Mouse (Mus musculus): ENCODE data around the gene Pakap. TPM values are rescaled to one million over a fixed set of nuclear protein-coding genes. Genes with fewer than 3 reads are reported as not detected.

The Pakap gene
- polyA plus RNA-seq, 1 experiment from 2014 or later = 12.6 TPM

DNA sequence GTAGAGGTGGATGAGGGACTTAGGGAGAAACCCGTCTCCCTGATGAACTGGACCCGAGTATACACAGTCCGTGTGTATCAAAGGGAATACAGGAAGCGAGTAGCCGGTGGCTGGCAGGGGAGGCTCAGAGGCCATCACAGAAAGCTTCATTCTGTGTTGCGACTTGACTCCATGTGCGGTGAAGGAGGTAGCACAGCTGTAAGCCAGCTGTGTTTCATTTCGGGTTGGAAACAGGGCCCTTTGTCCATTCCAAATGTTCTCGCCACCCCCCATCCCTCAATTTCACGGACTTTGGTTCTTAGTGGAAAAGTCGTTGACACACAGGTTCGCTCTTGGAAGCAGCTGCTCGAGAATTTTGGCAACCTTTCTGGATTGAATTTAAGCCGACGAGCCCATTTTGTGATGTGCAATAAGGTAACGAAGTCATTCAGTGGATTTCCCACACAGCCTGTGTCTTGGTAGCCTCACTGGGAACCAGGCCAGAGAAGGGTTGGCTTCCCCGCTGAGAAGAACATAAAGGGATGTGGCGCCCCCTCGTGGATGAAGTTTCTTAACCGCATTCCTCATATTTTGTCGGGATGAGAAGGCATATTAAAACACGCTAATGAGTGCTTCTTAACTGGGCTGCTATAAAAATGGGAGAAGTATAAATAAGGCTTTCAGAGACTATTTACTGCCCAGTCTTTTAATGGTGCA is 39.4 kb downstream of the Pakap start:
- H3K4me2 ChIP-seq (replicated peaks) = peak overlapping the region; percentile 37
- H3K4me3 ChIP-seq (replicated peaks; ENCODE audit: low read length) = no peak overlapping the region
- H3K9ac ChIP-seq = no peak overlapping the region
- H3K4me1 ChIP-seq (replicated peaks; ENCODE audit: control insufficient read depth, insufficient read depth, low read length) = peaks cover 4% of the 10 kb centered on the region; the same call in 1 of the 2 replicates
- H3K36me3 ChIP-seq (replicated peaks; ENCODE audit: control insufficient read depth, insufficient read depth) = no peaks in the 10 kb centered on the region
- H3K27ac ChIP-seq = no peak overlapping the region; the same call in 1 of the 2 replicates
- WGBS = 40% methylated on average over 22 of the region's 22 CpGs
- no peaks in the 10 kb centered on the region for H3K9me3 ChIP-seq (ENCODE audit: control insufficient read depth, low read length)
- DNase-seq (ENCODE audit: low spot score) (peak; percentile 96), ATAC-seq (ENCODE audit: low FRiP score) (peak; percentile 74; the same call in 1 of the 2 replicates)
- H3K27me3 ChIP-seq (ENCODE audit: control insufficient read depth, insufficient read depth, low read length) = 0 out of 2 replicates have a peak, but pooled peaks cover 2% of the 10 kb centered on the region

DNA sequence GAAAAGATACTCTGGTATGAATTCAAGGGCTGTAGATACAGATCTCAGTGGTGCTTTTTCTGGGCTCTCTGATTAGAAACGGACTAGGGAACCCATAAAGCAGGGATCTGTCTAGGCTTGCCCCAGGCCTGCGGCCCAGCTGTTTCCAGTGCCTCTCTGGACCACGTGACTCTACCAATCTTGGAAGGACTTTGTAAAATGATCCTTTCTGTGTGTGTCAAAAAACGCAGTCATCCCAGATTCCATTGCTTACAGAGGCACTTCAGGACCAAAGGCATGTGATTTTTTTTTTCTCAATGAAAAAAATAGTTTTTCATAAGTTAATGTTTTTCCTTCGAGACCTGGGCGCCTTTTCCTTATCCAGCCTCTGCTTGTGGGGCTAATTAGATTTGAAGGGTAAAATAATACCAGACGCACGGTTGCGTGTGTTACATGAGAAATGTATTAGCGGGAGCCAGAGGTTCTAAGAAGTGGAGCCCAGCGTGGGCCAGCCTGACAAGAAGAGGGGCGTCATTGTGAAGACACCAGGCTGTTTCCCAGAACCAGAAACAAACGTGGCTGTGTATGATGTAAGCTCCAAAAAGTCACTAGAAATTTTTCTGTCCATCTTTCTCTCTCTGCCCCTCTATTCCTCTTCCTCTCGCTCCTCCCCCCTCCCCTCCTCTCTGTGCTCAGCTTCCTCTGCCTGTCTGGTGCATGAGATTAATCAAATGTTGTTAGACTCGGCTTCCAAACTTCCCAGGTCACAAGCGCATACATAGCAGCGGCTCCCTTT is 43.5 kb downstream of the Pakap start:
- peaks cover 4% of the 10 kb centered on the region; the same call in 1 of the 2 replicates for H3K4me1 ChIP-seq (replicated peaks; ENCODE audit: control insufficient read depth, insufficient read depth, low read length)
- H3K27ac ChIP-seq = no peak overlapping the region
- 49% methylated on average over 17 of the region's 17 CpGs for WGBS
- ATAC-seq (ENCODE audit: low FRiP score) (0 out of 2 replicates have a peak, but pooled peaks have one; percentile 9), DNase-seq (ENCODE audit: low spot score) (no peak)
- H3K9me3 ChIP-seq (ENCODE audit: control insufficient read depth, low read length) = no peaks in the 10 kb centered on the region
- no peaks in the 10 kb centered on the region for H3K27me3 ChIP-seq (ENCODE audit: control insufficient read depth, insufficient read depth, low read length)
- H3K9ac ChIP-seq = no peak overlapping the region
- no peaks in the 10 kb centered on the region for H3K36me3 ChIP-seq (replicated peaks; ENCODE audit: control insufficient read depth, insufficient read depth)
- H3K4me3 ChIP-seq (replicated peaks; ENCODE audit: low read length) = no peak overlapping the region
- no peak overlapping the region for H3K4me2 ChIP-seq (replicated peaks)

DNA sequence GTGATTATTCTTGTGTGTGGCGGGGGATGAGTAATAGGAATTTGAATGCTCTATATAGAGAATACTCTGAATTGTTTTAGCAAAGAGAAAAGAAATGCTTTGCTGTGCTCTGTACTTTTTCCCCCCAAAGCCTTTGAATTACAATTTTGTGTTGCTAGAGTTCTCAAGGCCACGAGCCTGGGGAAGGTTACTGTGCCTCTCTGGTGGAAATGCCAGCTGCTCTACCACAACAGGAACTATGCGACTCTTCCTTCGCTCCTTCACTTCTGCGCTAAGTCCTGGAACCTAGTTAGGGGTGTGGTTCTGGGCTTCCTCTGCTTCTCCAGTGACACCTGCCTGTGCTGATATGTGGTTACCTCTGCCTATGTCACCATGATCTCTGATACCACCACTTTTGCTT is 44.7 kb downstream of the Pakap start:
- WGBS = 88% methylated on average over 5 of the region's 5 CpGs
- no peaks in the 10 kb centered on the region for H3K9me3 ChIP-seq (ENCODE audit: control insufficient read depth, low read length)
- DNase-seq (ENCODE audit: low spot score) = no peak
- H3K36me3 ChIP-seq (replicated peaks; ENCODE audit: control insufficient read depth, insufficient read depth) = no peaks in the 10 kb centered on the region
- 0 out of 2 replicates have a peak, but pooled peaks cover 4% of the 10 kb centered on the region for H3K4me1 ChIP-seq (replicated peaks; ENCODE audit: control insufficient read depth, insufficient read depth, low read length)
- no peaks in the 10 kb centered on the region for H3K27me3 ChIP-seq (ENCODE audit: control insufficient read depth, insufficient read depth, low read length)
- no peak overlapping the region for H3K4me3 ChIP-seq (replicated peaks; ENCODE audit: low read length)
- no peak for ATAC-seq (ENCODE audit: low FRiP score)
- no peak overlapping the region for H3K4me2 ChIP-seq (replicated peaks)
- H3K9ac ChIP-seq = no peak overlapping the region
- no peak overlapping the region for H3K27ac ChIP-seq

DNA sequence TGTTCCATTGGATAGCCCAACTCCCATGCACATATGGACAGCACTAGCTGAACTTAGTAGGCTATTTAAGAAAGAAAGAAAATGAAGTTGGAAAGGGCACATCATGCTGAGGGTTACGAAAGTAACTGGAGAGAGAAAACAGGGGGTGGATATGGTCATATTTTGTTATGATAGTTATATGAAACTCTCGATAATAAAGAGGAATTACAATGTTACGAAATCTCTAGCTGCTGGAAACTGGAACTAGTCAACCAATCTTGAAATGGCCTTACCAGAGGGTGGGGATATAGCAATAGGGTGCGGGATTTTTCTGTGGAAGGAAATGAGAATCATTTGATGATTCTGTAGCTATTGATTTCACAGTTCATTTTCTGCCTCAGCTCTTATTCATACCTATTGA is 46.7 kb downstream of the Pakap start:
- Histone ChIP-seq H3K36me3 (replicated peaks; ENCODE audit: control insufficient read depth, insufficient read depth) (no peaks in the 10 kb centered on the region), H3K9me3 (ENCODE audit: control insufficient read depth, low read length) (no peaks in the 10 kb centered on the region), H3K27ac (no peak overlapping the region), H3K4me2 (replicated peaks) (no peak overlapping the region), H3K9ac (no peak overlapping the region), H3K4me1 (replicated peaks; ENCODE audit: control insufficient read depth, insufficient read depth, low read length) (0 out of 2 replicates have a peak, but pooled peaks cover 4% of the 10 kb centered on the region), H3K4me3 (replicated peaks; ENCODE audit: low read length) (no peak overlapping the region), H3K27me3 (ENCODE audit: control insufficient read depth, insufficient read depth, low read length) (no peaks in the 10 kb centered on the region)
- WGBS = 91% methylated on average over 4 of the region's 4 CpGs
- ATAC-seq (ENCODE audit: low FRiP score) (no peak), DNase-seq (ENCODE audit: low spot score) (no peak)

DNA sequence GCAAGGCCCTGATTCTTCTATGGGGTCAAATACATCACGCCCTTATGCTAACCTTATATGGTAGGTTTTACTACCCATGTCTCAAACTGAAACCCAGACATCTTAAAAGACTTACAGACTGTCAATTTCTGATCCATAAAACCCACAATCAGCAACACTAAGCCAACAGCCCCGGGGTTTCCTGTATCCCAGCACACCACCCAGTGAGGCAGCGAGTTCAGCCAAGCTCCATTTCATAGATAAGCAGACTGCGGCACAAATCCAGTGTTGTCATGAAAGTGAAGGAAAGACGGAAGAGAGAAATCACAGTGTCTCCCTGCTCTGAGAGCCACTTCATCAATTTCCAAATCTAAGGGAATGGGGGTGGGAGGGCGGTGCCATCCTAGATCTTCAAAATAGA is 50.8 kb downstream of the Pakap start:
- no peaks in the 10 kb centered on the region for H3K27me3 ChIP-seq (ENCODE audit: control insufficient read depth, insufficient read depth, low read length)
- H3K4me1 ChIP-seq (replicated peaks; ENCODE audit: control insufficient read depth, insufficient read depth, low read length) = no peaks in the 10 kb centered on the region
- DNase-seq (ENCODE audit: low spot score) (no peak), ATAC-seq (ENCODE audit: low FRiP score) (no peak)
- no peaks in the 10 kb centered on the region for H3K36me3 ChIP-seq (replicated peaks; ENCODE audit: control insufficient read depth, insufficient read depth)
- no peak overlapping the region for H3K4me2 ChIP-seq (replicated peaks)
- no peaks in the 10 kb centered on the region for H3K9me3 ChIP-seq (ENCODE audit: control insufficient read depth, low read length)
- H3K4me3 ChIP-seq (replicated peaks; ENCODE audit: low read length) = no peak overlapping the region
- 87% methylated on average over 6 of the region's 6 CpGs for WGBS
- no peak overlapping the region for H3K9ac ChIP-seq
- no peak overlapping the region for H3K27ac ChIP-seq

DNA sequence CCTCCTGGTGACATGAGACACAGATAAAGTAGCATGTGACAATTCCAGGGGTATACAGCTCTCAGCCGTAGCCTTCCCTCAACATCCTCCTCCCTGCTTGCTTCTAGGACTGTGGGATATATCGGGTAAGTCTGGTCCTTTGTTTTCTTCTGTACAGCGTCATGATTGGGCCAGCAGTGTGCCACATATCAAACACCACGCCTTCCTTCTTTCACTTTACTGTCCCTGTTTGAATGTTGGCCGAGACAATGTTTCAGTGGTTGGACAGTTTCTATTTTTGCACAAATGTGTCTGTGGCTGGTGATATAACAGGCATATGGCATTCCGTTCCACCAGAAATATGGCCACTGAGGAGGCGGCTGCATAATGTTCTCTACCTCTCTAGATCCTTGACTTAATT is 54.8 kb downstream of the Pakap start:
- H3K27ac ChIP-seq = no peak overlapping the region
- no peak for ATAC-seq (ENCODE audit: low FRiP score)
- no peaks in the 10 kb centered on the region for H3K4me1 ChIP-seq (replicated peaks; ENCODE audit: control insufficient read depth, insufficient read depth, low read length)
- H3K9me3 ChIP-seq (ENCODE audit: control insufficient read depth, low read length) = no peaks in the 10 kb centered on the region
- DNase-seq (ENCODE audit: low spot score) = no peak
- no peaks in the 10 kb centered on the region for H3K27me3 ChIP-seq (ENCODE audit: control insufficient read depth, insufficient read depth, low read length)
- no peak overlapping the region for H3K9ac ChIP-seq
- no peak overlapping the region for H3K4me3 ChIP-seq (replicated peaks; ENCODE audit: low read length)
- H3K36me3 ChIP-seq (replicated peaks; ENCODE audit: control insufficient read depth, insufficient read depth) = no peaks in the 10 kb centered on the region
- 88% methylated on average over 7 of the region's 7 CpGs for WGBS
- H3K4me2 ChIP-seq (replicated peaks) = no peak overlapping the region

DNA sequence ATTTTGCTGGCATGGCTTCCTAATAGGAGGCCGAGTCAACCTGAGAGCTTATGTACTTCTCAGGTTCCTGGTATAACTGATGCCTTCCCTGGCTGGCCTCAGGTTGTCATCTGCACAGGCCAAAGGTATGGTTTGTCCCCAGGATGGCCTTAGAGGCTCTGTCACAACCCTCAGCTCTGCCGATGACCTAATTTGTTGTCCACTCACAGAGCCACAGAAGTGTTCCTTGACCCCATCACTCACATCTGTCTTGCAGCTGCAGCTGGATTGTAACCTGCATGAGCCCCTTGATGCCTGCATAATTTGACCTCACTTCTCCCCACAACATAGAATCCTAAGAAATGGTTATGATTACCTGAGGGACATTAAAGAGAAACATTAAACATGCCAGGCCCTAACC is 56.8 kb downstream of the Pakap start:
- no peaks in the 10 kb centered on the region for H3K36me3 ChIP-seq (replicated peaks; ENCODE audit: control insufficient read depth, insufficient read depth)
- H3K9me3 ChIP-seq (ENCODE audit: control insufficient read depth, low read length) = no peaks in the 10 kb centered on the region
- WGBS = 94% methylated on average over 2 of the region's 2 CpGs
- H3K4me1 ChIP-seq (replicated peaks; ENCODE audit: control insufficient read depth, insufficient read depth, low read length) = no peaks in the 10 kb centered on the region
- H3K27ac ChIP-seq = no peak overlapping the region
- H3K27me3 ChIP-seq (ENCODE audit: control insufficient read depth, insufficient read depth, low read length) = no peaks in the 10 kb centered on the region
- no peak overlapping the region for H3K4me2 ChIP-seq (replicated peaks)
- no peak overlapping the region for H3K9ac ChIP-seq
- no peak for DNase-seq (ENCODE audit: low spot score)
- no peak for ATAC-seq (ENCODE audit: low FRiP score)
- H3K4me3 ChIP-seq (replicated peaks; ENCODE audit: low read length) = no peak overlapping the region

DNA sequence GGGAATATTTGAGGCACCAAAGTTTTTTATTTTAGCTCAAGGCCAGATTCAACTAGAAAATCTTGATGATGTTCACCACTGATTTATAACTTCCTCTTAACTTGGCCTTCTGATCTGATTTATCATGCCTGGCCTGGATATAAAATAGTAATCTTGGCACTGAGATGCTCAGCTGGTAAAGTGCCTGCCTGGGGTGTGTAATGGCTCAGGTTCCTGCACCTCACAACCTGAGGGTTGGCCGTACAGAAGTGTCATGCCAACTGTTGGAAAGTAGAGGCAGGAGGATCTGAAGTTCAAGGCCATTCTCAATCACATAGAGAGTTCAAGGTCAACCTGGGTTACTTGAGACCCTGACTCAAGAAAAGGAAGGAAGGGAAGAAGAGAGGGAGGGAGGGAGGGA is 57.3 kb downstream of the Pakap start:
- Histone ChIP-seq H3K4me2 (replicated peaks) (no peak overlapping the region), H3K9ac (no peak overlapping the region), H3K36me3 (replicated peaks; ENCODE audit: control insufficient read depth, insufficient read depth) (no peaks in the 10 kb centered on the region), H3K4me1 (replicated peaks; ENCODE audit: control insufficient read depth, insufficient read depth, low read length) (no peaks in the 10 kb centered on the region), H3K9me3 (ENCODE audit: control insufficient read depth, low read length) (no peaks in the 10 kb centered on the region), H3K27me3 (ENCODE audit: control insufficient read depth, insufficient read depth, low read length) (no peaks in the 10 kb centered on the region), H3K4me3 (replicated peaks; ENCODE audit: low read length) (no peak overlapping the region), H3K27ac (no peak overlapping the region)
- ATAC-seq (ENCODE audit: low FRiP score) (no peak), DNase-seq (ENCODE audit: low spot score) (no peak)
- 97% methylated on average over 1 of the region's 1 CpGs for WGBS

DNA sequence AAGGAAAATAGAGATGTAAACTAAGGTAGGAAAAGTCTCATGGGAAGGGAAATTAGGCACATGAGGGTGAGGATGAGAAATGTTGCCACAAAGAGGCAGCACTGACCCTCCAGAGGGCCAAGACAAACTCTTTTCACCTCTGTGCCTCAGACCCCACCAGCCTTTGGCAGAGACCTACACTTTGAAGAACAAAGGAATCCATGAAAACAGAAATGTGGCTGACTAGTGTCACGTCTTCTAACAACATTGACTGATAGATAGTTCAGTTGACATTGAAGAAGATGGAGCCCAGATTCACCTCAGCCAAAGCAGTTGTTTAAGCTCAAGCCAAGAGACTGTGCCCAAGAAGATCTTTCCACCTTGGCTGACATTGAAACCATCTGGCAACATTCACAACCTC is 57.8 kb downstream of the Pakap start:
- WGBS = 76% methylated on average over 1 of the region's 1 CpGs
- ATAC-seq (ENCODE audit: low FRiP score) = no peak
- no peak for DNase-seq (ENCODE audit: low spot score)
- H3K27me3 ChIP-seq (ENCODE audit: control insufficient read depth, insufficient read depth, low read length) = no peaks in the 10 kb centered on the region
- H3K4me3 ChIP-seq (replicated peaks; ENCODE audit: low read length) = no peak overlapping the region
- H3K4me2 ChIP-seq (replicated peaks) = no peak overlapping the region
- no peak overlapping the region for H3K27ac ChIP-seq
- no peaks in the 10 kb centered on the region for H3K9me3 ChIP-seq (ENCODE audit: control insufficient read depth, low read length)
- H3K4me1 ChIP-seq (replicated peaks; ENCODE audit: control insufficient read depth, insufficient read depth, low read length) = no peaks in the 10 kb centered on the region
- H3K36me3 ChIP-seq (replicated peaks; ENCODE audit: control insufficient read depth, insufficient read depth) = no peaks in the 10 kb centered on the region
- H3K9ac ChIP-seq = no peak overlapping the region

Measured in hindbrain, embryonic 14.5 days (tissue).